33 mouse cellular contexts compared by ENCODE assay signal in the genomic region with DNA sequence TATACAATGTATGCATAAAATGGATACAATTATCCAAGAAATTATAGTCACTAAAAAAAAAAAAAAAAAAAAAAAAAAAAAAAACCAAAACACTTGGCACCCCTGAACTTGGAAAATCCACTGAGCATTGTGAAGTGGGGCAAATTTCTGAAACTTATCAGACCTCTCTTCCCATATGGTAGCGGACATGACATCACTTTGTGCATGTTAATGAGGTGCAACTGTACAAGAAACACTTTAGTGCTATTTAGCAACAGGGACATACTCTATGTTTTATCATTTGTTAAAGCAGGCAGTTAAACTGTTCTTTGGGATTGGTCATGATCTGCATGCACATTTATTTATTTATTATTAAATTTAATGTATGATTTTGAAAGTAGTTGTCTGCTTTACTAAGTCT.
"Had no signal": no experiment of that assay in that cellular context is flagged by ENCODE, and none has a peak within 500 bp of the region (broad histone marks: within the 10 kb centered on the region; RNA-seq: fewer than 3 reads in every experiment).

No protein-coding gene starts in this region.

- H3K4me3 ChIP-seq: heart, adult 2 months; heart, embryonic 10.5 days; heart, embryonic 12.5 days; heart, embryonic 13.5 days; heart, embryonic 15.5 days; hindbrain, embryonic 10.5 days; hindbrain, embryonic 12.5 days; hindbrain, embryonic 13.5 days; hindbrain, embryonic 15.5 days; intestine, embryonic 15.5 days; kidney, embryonic 15.5 days; layer of hippocampus, adult 2 months had no signal

- H3K36me3 ChIP-seq: heart, embryonic 10.5 days; heart, embryonic 12.5 days; heart, embryonic 13.5 days; heart, embryonic 15.5 days; hindbrain, embryonic 10.5 days; hindbrain, embryonic 12.5 days; hindbrain, embryonic 13.5 days; hindbrain, embryonic 15.5 days; intestine, embryonic 15.5 days; kidney, embryonic 15.5 days had no signal

- H3K9ac ChIP-seq: heart, embryonic 12.5 days; heart, embryonic 13.5 days; heart, embryonic 15.5 days; hindbrain, embryonic 12.5 days; hindbrain, embryonic 13.5 days; hindbrain, embryonic 14.5 days; hindbrain, embryonic 15.5 days; intestine, embryonic 15.5 days; kidney, embryonic 15.5 days had no signal

- H3K9me3 ChIP-seq: heart, embryonic 10.5 days; heart, embryonic 12.5 days; heart, embryonic 13.5 days; heart, embryonic 15.5 days; hindbrain, embryonic 10.5 days; hindbrain, embryonic 12.5 days; hindbrain, embryonic 13.5 days; hindbrain, embryonic 15.5 days; intestine, embryonic 15.5 days; kidney, embryonic 15.5 days had no signal

- DNase-seq: heart, adult 2 months; heart, postnatal 10 days; heart, postnatal 14 days; heart, postnatal 36 days; heart, postnatal 4 days; kidney, adult 11 months; kidney, adult 18-20 months; kidney, adult 2 months; kidney, adult 8-10 months; kidney, adult 9 months; kidney, postnatal 25 days; kidney, postnatal 36 days; kidney, postnatal 4 days; layer of hippocampus, adult 9-11 months had no signal

- H3K4me2 ChIP-seq: heart, embryonic 11.5 days; heart, embryonic 12.5 days; heart, embryonic 13.5 days; heart, embryonic 15.5 days; hindbrain, embryonic 12.5 days; hindbrain, embryonic 13.5 days; hindbrain, embryonic 14.5 days; hindbrain, embryonic 15.5 days; intestine, embryonic 15.5 days; kidney, embryonic 15.5 days had no signal

- ATAC-seq: hindbrain, embryonic 16.5 days; hindbrain, postnatal 0 days; inflammation-experienced regulatory T-cells, adult 6 months; intestine, embryonic 15.5 days; intestine, embryonic 16.5 days; intestine, postnatal 0 days had no signal

- H3K4me1 ChIP-seq: heart, embryonic 15.5 days; hindbrain, embryonic 15.5 days had no signal

- H3K27ac ChIP-seq: heart, adult 2 months; heart, embryonic 10.5 days; heart, embryonic 13.5 days; heart, embryonic 15.5 days; hindbrain, embryonic 10.5 days; hindbrain, embryonic 12.5 days; hindbrain, embryonic 13.5 days; hindbrain, embryonic 14.5 days; hindbrain, embryonic 15.5 days; hindbrain, postnatal 0 days; intestine, embryonic 15.5 days; kidney, embryonic 15.5 days; kidney, postnatal 0 days; layer of hippocampus, adult 2 months had no signal

- H3K27me3 ChIP-seq: heart, embryonic 12.5 days; heart, embryonic 13.5 days; heart, embryonic 15.5 days; hindbrain, embryonic 12.5 days; hindbrain, embryonic 13.5 days; hindbrain, embryonic 15.5 days; intestine, embryonic 15.5 days; kidney, embryonic 15.5 days had no signal
